Comparison of ENCODE assay signal across 10 mouse cellular contexts in genomic region chr2:160742161-160742609, GRCm38 (mm10). TPM values are rescaled to one million over a fixed set of nuclear protein-coding genes. Genes with fewer than 3 reads are reported as not detected.
DNase-seq lines count a peak whose midpoint lies in the region; ATAC-seq lines count a peak whose summit lies in the region.
"Had no signal": no experiment of that assay in that cellular context is flagged by ENCODE, and none has a peak within 500 bp of the region (broad histone marks: within the 10 kb centered on the region; RNA-seq: fewer than 3 reads in every experiment).

No protein-coding gene starts in this region.

- WGBS in heart, embryonic 14.5 days = 45% methylated on average over 1 of the region's 1 CpGs
- 81% methylated on average over 1 of the region's 1 CpGs for WGBS in neural tube, embryonic 13.5 days
- 58% methylated on average over 1 of the region's 1 CpGs for WGBS in limb, embryonic 13.5 days

- no peak overlapping the region for H3K4me3 ChIP-seq in heart, embryonic 14.5 days (ENCODE audit: control insufficient read depth in 1 of 2, insufficient read depth in 1 of 2, low read depth in 1 of 2, low read length in 2 of 2)
- H3K4me3 ChIP-seq in neural tube, embryonic 13.5 days = no peak overlapping the region
- no peak overlapping the region for H3K4me3 ChIP-seq in limb, embryonic 13.5 days

- H3K4me1 ChIP-seq in heart, embryonic 14.5 days (ENCODE audit: control insufficient read depth in 2 of 2, insufficient read depth in 2 of 2, low read length in 2 of 2) = peaks cover 59 to 86% of the 10 kb centered on the region in 2 experiments
- H3K4me1 ChIP-seq in neural tube, embryonic 13.5 days (replicated peaks) = peaks cover 80% of the 10 kb centered on the region
- peaks cover 58% of the 10 kb centered on the region for H3K4me1 ChIP-seq in limb, embryonic 13.5 days

- peaks cover 16% of the 10 kb centered on the region for H3K36me3 ChIP-seq in heart, embryonic 14.5 days (ENCODE audit: control insufficient read depth, insufficient read depth, low read length)
- peaks cover 45% of the 10 kb centered on the region for H3K36me3 ChIP-seq in neural tube, embryonic 13.5 days
- H3K36me3 ChIP-seq in limb, embryonic 13.5 days = peaks cover 66% of the 10 kb centered on the region

- DNase-seq in heart, adult 9 months (ENCODE audit: low spot score in 2 of 2) = no peak
- no peak for DNase-seq in neural tube, embryonic 10.5 days (ENCODE audit: extremely low spot score, low spot score)
- peak; percentile 53 for DNase-seq in thymus, postnatal 25 days
- no peak for DNase-seq in layer of hippocampus, postnatal 25 days (ENCODE audit: extremely low spot score in 1 of 2, low spot score in 1 of 2)
- no peak for DNase-seq in natural killer cell, adult 2 months (ENCODE audit: low spot score in 2 of 2)
- DNase-seq: cerebellum, postnatal 10 days; right cerebral cortex, adult 18-20 months had no signal

- no peaks in the 10 kb centered on the region for H3K9me3 ChIP-seq in heart, embryonic 14.5 days (ENCODE audit: control insufficient read depth, low read length)
- no peaks in the 10 kb centered on the region for H3K9me3 ChIP-seq in neural tube, embryonic 13.5 days
- H3K9me3 ChIP-seq in limb, embryonic 13.5 days = no peaks in the 10 kb centered on the region

- ATAC-seq in heart, embryonic 14.5 days (ENCODE audit: insufficient number of reproducible peaks, insufficient read depth, low FRiP score, low read depth) = no peak
- no peak for ATAC-seq in neural tube, embryonic 13.5 days (ENCODE audit: low read depth)
- ATAC-seq in limb, embryonic 13.5 days (ENCODE audit: low FRiP score, low read depth) = no peak

- 0 out of 2 replicates have a peak overlapping the region, but pooled peaks have one; percentile 23 for H3K4me2 ChIP-seq in heart, embryonic 14.5 days (ENCODE audit: low read length)
- H3K4me2 ChIP-seq in neural tube, embryonic 13.5 days = no peak overlapping the region
- no peak overlapping the region for H3K4me2 ChIP-seq in limb, embryonic 13.5 days (replicated peaks)

- peak overlapping the region; percentile 39 to 71 for H3K27ac ChIP-seq in heart, embryonic 14.5 days (replicated peaks in 1 of 2; ENCODE audit: control insufficient read depth in 1 of 2, insufficient read depth in 1 of 2, low read depth in 2 of 2, low read length in 2 of 2)
- H3K27ac ChIP-seq in neural tube, embryonic 13.5 days (replicated peaks) = peak overlapping the region; percentile 49
- H3K27ac ChIP-seq in limb, embryonic 13.5 days = peak overlapping the region; percentile 39; the same call in 1 of the 2 replicates

- 0 out of 2 replicates have a peak overlapping the region, but pooled peaks have one; percentile 17 for H3K9ac ChIP-seq in heart, embryonic 14.5 days (ENCODE audit: low read length)
- H3K9ac ChIP-seq in neural tube, embryonic 13.5 days = 0 out of 2 replicates have a peak overlapping the region, but pooled peaks have one; percentile 26
- H3K9ac ChIP-seq in limb, embryonic 13.5 days = no peak overlapping the region

- no peaks in the 10 kb centered on the region for H3K27me3 ChIP-seq in heart, embryonic 14.5 days (ENCODE audit: control insufficient read depth, insufficient read depth, low read length)
- no peaks in the 10 kb centered on the region for H3K27me3 ChIP-seq in neural tube, embryonic 13.5 days
- H3K27me3 ChIP-seq in limb, embryonic 13.5 days = no peaks in the 10 kb centered on the region

RNA-seq across cellular contexts. Expression of gene Plcg1, which starts 11.1 kb away (rescaled TPM):
- polyA plus RNA-seq in heart, embryonic 14.5 days (2014; fragmentation: Nextera tagmentation; extraction: Ambion mirVana) = 33.1 and 33.7 TPM in 2 replicates
- polyA plus RNA-seq in neural tube, embryonic 13.5 days (2015; fragmentation: Nextera tagmentation; extraction: Ambion mirVana) = 67.5 and 68.0 TPM in 2 replicates
- 72.3 and 75.7 TPM in 2 replicates for polyA plus RNA-seq in limb, embryonic 13.5 days (2015; fragmentation: Nextera tagmentation; extraction: Ambion mirVana)
- total RNA-seq in layer of hippocampus, postnatal 25 days (2021) = 10 to 100 TPM; 95.9 to 96.4 TPM
